Mouse (Mus musculus) limb, embryonic 13.5 days (tissue): ENCODE data around the gene Wnt3a. TPM values are rescaled to one million over a fixed set of nuclear protein-coding genes. Genes with fewer than 3 reads are reported as not detected.
A peak's percentile ranks its signal among the peaks of the same experiment; 100 is the strongest.

Experiments
- ATAC-seq: fragments of 200-750 bp; cut with Nextera tagmentation; 2 replicates; pipeline ENCODE4 v1.8.0; 2017; ENCODE audit warnings: low read depth, moderate number of reproducible peaks, moderate TSS enrichment; ENCODE audit not compliant: low FRiP score
- H3K27ac ChIP-seq: fragments of 300-500 bp; sonication (generic); 2 replicates; pipeline ENCODE4 v1.5.1; 2015; ENCODE audit warnings: inconsistent platforms, mild to moderate bottlenecking, moderate library complexity
- H3K27me3 ChIP-seq: fragments of 300-500 bp; sonication (generic); 2 replicates; pipeline ENCODE4 v1.6.1; 2015; ENCODE audit warnings: mild to moderate bottlenecking, inconsistent platforms
- H3K36me3 ChIP-seq: fragments of 300-500 bp; sonication (generic); 2 replicates; pipeline ENCODE4 v1.6.1; 2015; ENCODE audit warnings: inconsistent platforms, mild to moderate bottlenecking, moderate library complexity
- H3K4me1 ChIP-seq: fragments of 300-500 bp; sonication (generic); 2 replicates; pipeline ENCODE4 v1.6.1; 2015; ENCODE audit warnings: inconsistent platforms
- H3K4me2 ChIP-seq: fragments of 300-500 bp; sonication (generic); replicated peaks from 2 replicates; pipeline ENCODE4 v1.6.1; 2015; ENCODE audit warnings: inconsistent platforms, mild to moderate bottlenecking, moderate library complexity
- H3K4me3 ChIP-seq: fragments of 300-500 bp; sonication (generic); 2 replicates; pipeline ENCODE4 v1.5.1; 2015; ENCODE audit warnings: moderate library complexity, mild to moderate bottlenecking, inconsistent platforms
- H3K9ac ChIP-seq: fragments of 300-500 bp; sonication (generic); 2 replicates; pipeline ENCODE4 v1.6.1; 2015; ENCODE audit warnings: mild to moderate bottlenecking, inconsistent platforms
- H3K9me3 ChIP-seq: fragments of 300-500 bp; sonication (generic); 2 replicates; pipeline ENCODE4 v1.6.1; 2016; ENCODE audit warnings: inconsistent platforms
- WGBS: fragments of 180-500 bp; shearing (Covaris S2); methylation state at CpG from one replicate; pipeline ENCODE4 v1.1.7; 2015; 5-methylcytosine and 5-hydroxymethylcytosine counted together
- polyA plus RNA-seq: library from polyadenylated mRNA; unstranded; fragments of >200 nt; fragmentation: Nextera tagmentation; extraction: Ambion mirVana; gene quantifications from 2 replicates; pipeline ENCODE4 v1.2.1, GENCODE M21; 2015

Gene Wnt3a
- polyA plus RNA-seq = 2.6 and 3.1 TPM in 2 replicates

- H3K27ac ChIP-seq = no peak within 1 kb of the TSS
- H3K9ac ChIP-seq = peak within 1 kb of the TSS; percentile 55; the same call in 1 of the 2 replicates
- WGBS = under 1% methylated on average over 43 of the region's 60 CpGs
- H3K27me3 ChIP-seq = peaks cover 96% of the 10 kb centered on the region
- H3K4me1 ChIP-seq = peaks cover 19% of the 10 kb centered on the region
- no peak for ATAC-seq
- H3K9me3 ChIP-seq = no peaks in the 10 kb centered on the region
- H3K4me2 ChIP-seq = peak within 1 kb of the TSS; percentile 69
- H3K4me3 ChIP-seq = peak within 1 kb of the TSS; percentile 45
- H3K36me3 ChIP-seq = no peaks in the 10 kb centered on the region
Measured at GRCm38 (mm10) chr11:59290702-59291303, at the start of gene Wnt3a. Gene Wnt3a (minus strand): TSS chr11:59290752.

- Histone ChIP-seq H3K27me3 (peaks cover 6% of the 10 kb centered on the region; the same call in 1 of the 2 replicates), H3K4me2 (no peak overlapping the region), H3K9ac (no peak overlapping the region), H3K9me3 (no peaks in the 10 kb centered on the region), H3K36me3 (no peaks in the 10 kb centered on the region), H3K4me3 (no peak overlapping the region), H3K4me1 (peaks cover 46% of the 10 kb centered on the region), H3K27ac (no peak overlapping the region)
- WGBS = 91% methylated on average over 2 of the region's 2 CpGs
- no peak for ATAC-seq
Measured at GRCm38 (mm10) chr11:59338736-59339120, 48.2 kb upstream of the Wnt3a start.

- H3K4me3 ChIP-seq = no peak overlapping the region
- peaks cover 6% of the 10 kb centered on the region; the same call in 1 of the 2 replicates for H3K27me3 ChIP-seq
- H3K27ac ChIP-seq = no peak overlapping the region
- WGBS = 59% methylated on average over 13 of the region's 13 CpGs
- no peaks in the 10 kb centered on the region for H3K36me3 ChIP-seq
- no peak overlapping the region for H3K9ac ChIP-seq
- peaks cover 44% of the 10 kb centered on the region for H3K4me1 ChIP-seq
- no peaks in the 10 kb centered on the region for H3K9me3 ChIP-seq
- no peak overlapping the region for H3K4me2 ChIP-seq
- no peak for ATAC-seq
Measured at GRCm38 (mm10) chr11:59337955-59338735, 47.6 kb upstream of the Wnt3a start.

GRCm38 (mm10) chr11:59336381-59336780 lies 45.8 kb upstream of the Wnt3a start:
- WGBS = 13% methylated on average over 1 of the region's 1 CpGs
- ATAC-seq = peak; percentile 72
- Histone ChIP-seq H3K36me3 (peaks cover 8% of the 10 kb centered on the region), H3K27me3 (peaks cover 11% of the 10 kb centered on the region; the same call in 1 of the 2 replicates), H3K4me2 (no peak overlapping the region), H3K4me1 (peaks cover 45% of the 10 kb centered on the region), H3K9ac (no peak overlapping the region), H3K9me3 (no peaks in the 10 kb centered on the region), H3K27ac (no peak overlapping the region), H3K4me3 (no peak overlapping the region)

- Histone ChIP-seq H3K27me3 (peaks cover 14% of the 10 kb centered on the region; the same call in 1 of the 2 replicates), H3K4me3 (no peak overlapping the region), H3K9ac (no peak overlapping the region), H3K4me2 (no peak overlapping the region), H3K4me1 (peaks cover 45% of the 10 kb centered on the region), H3K36me3 (peaks cover 12% of the 10 kb centered on the region), H3K27ac (peak overlapping the region; percentile 44; the same call in 1 of the 2 replicates), H3K9me3 (no peaks in the 10 kb centered on the region)
- ATAC-seq = no peak
- 30% methylated on average over 2 of the region's 2 CpGs for WGBS
Measured at GRCm38 (mm10) chr11:59335942-59336341, 45.4 kb upstream of the Wnt3a start.

- ATAC-seq = no peak
- Histone ChIP-seq H3K9ac (no peak overlapping the region), H3K4me3 (no peak overlapping the region), H3K4me1 (peaks cover 49% of the 10 kb centered on the region), H3K27me3 (peaks cover 14% of the 10 kb centered on the region; the same call in 1 of the 2 replicates), H3K4me2 (no peak overlapping the region), H3K27ac (no peak overlapping the region), H3K36me3 (peaks cover 15% of the 10 kb centered on the region), H3K9me3 (no peaks in the 10 kb centered on the region)
- 63% methylated on average over 4 of the region's 4 CpGs for WGBS
Measured at GRCm38 (mm10) chr11:59335150-59335549, 44.6 kb upstream of the Wnt3a start.

- Histone ChIP-seq H3K36me3 (peaks cover 18% of the 10 kb centered on the region), H3K9ac (0 out of 2 replicates have a peak overlapping the region, but pooled peaks have one; percentile 45), H3K27ac (no peak overlapping the region), H3K4me3 (no peak overlapping the region), H3K4me2 (no peak overlapping the region), H3K9me3 (no peaks in the 10 kb centered on the region), H3K4me1 (peaks cover 65% of the 10 kb centered on the region), H3K27me3 (peaks cover 18% of the 10 kb centered on the region; the same call in 1 of the 2 replicates)
- WGBS = 37% methylated on average over 9 of the region's 9 CpGs
- ATAC-seq = no peak
Measured at GRCm38 (mm10) chr11:59332938-59333337, 42.4 kb upstream of the Wnt3a start.

GRCm38 (mm10) chr11:59331167-59331869 lies 40.8 kb upstream of the Wnt3a start:
- no peak overlapping the region for H3K4me3 ChIP-seq
- ATAC-seq = no peak
- peaks cover 18% of the 10 kb centered on the region; the same call in 1 of the 2 replicates for H3K27me3 ChIP-seq
- H3K4me1 ChIP-seq = peaks cover 50% of the 10 kb centered on the region
- no peak overlapping the region for H3K4me2 ChIP-seq
- no peak overlapping the region for H3K9ac ChIP-seq
- WGBS = 80% methylated on average over 16 of the region's 16 CpGs
- no peak overlapping the region for H3K27ac ChIP-seq
- H3K9me3 ChIP-seq = no peaks in the 10 kb centered on the region
- peaks cover 18% of the 10 kb centered on the region for H3K36me3 ChIP-seq

GRCm38 (mm10) chr11:59330560-59330959 lies 40.0 kb upstream of the Wnt3a start:
- peaks cover 18% of the 10 kb centered on the region for H3K36me3 ChIP-seq
- 49% methylated on average over 5 of the region's 5 CpGs for WGBS
- no peaks in the 10 kb centered on the region for H3K9me3 ChIP-seq
- no peak for ATAC-seq
- no peak overlapping the region for H3K27ac ChIP-seq
- H3K4me1 ChIP-seq = peaks cover 43% of the 10 kb centered on the region
- no peak overlapping the region for H3K9ac ChIP-seq
- H3K4me2 ChIP-seq = no peak overlapping the region
- H3K4me3 ChIP-seq = no peak overlapping the region
- H3K27me3 ChIP-seq = peaks cover 18% of the 10 kb centered on the region; the same call in 1 of the 2 replicates

- no peaks in the 10 kb centered on the region for H3K9me3 ChIP-seq
- 10% methylated on average over 6 of the region's 6 CpGs for WGBS
- no peak for ATAC-seq
- no peak overlapping the region for H3K27ac ChIP-seq
- no peak overlapping the region for H3K4me2 ChIP-seq
- peaks cover 37% of the 10 kb centered on the region for H3K4me1 ChIP-seq
- H3K9ac ChIP-seq = no peak overlapping the region
- peaks cover 18% of the 10 kb centered on the region; the same call in 1 of the 2 replicates for H3K27me3 ChIP-seq
- H3K4me3 ChIP-seq = no peak overlapping the region
- peaks cover 18% of the 10 kb centered on the region for H3K36me3 ChIP-seq
Measured at GRCm38 (mm10) chr11:59329616-59330015, 39.1 kb upstream of the Wnt3a start.

GRCm38 (mm10) chr11:59327625-59328024 lies 37.1 kb upstream of the Wnt3a start:
- no peak for ATAC-seq
- WGBS = 89% methylated on average over 18 of the region's 18 CpGs
- Histone ChIP-seq H3K27ac (no peak overlapping the region), H3K27me3 (peaks cover 14% of the 10 kb centered on the region; the same call in 1 of the 2 replicates), H3K4me2 (no peak overlapping the region), H3K4me3 (no peak overlapping the region), H3K9ac (no peak overlapping the region), H3K9me3 (no peaks in the 10 kb centered on the region), H3K36me3 (peaks cover 18% of the 10 kb centered on the region), H3K4me1 (peaks cover 24% of the 10 kb centered on the region)

- Histone ChIP-seq H3K9ac (no peak overlapping the region), H3K27me3 (0 out of 2 replicates have a peak, but pooled peaks cover 3% of the 10 kb centered on the region), H3K4me1 (peaks cover 17% of the 10 kb centered on the region), H3K36me3 (peaks cover 3% of the 10 kb centered on the region; the same call in 1 of the 2 replicates), H3K9me3 (no peaks in the 10 kb centered on the region), H3K4me3 (no peak overlapping the region), H3K27ac (no peak overlapping the region), H3K4me2 (no peak overlapping the region)
- ATAC-seq = no peak
- 73% methylated on average over 5 of the region's 5 CpGs for WGBS
Measured at GRCm38 (mm10) chr11:59324777-59325176, 34.2 kb upstream of the Wnt3a start.
